Mouse (Mus musculus) brain, adult 2 months (tissue): ENCODE measurements at regions not wholly inside any gene's neighbourhood (a gene's known extent, or its start where the extent isn't known, plus 50 kb on each side); places are given as distances from the start of the nearest gene placed in this dataset.
A peak's percentile ranks its signal among the peaks of the same experiment; 100 is the strongest.

Experiments
- DNase-seq: peaks from one replicate; pipeline ENCODE4 v3.0.0; 2011; ENCODE audit warnings: low read depth, low spot score

- no peak for DNase-seq
These were observed 58.3 kb downstream of the Tmem100 start for GRCm38 (mm10) chr11:90088473-90088872.

GRCm38 (mm10) chr11:90094052-90094451 is 63.9 kb downstream of the Tmem100 start:
- DNase-seq, result no peak

- peak; percentile 53 for DNase-seq
These were observed 64.7 kb downstream of the Tmem100 start for GRCm38 (mm10) chr11:90094700-90095355.

GRCm38 (mm10) chr11:90098471-90098870 is 68.3 kb downstream of the Tmem100 start:
- no peak for DNase-seq

- DNase-seq, result peak; percentile 15
These were observed 69.0 kb downstream of the Tmem100 start for GRCm38 (mm10) chr11:90099178-90099577.

- no peak for DNase-seq
These were observed 70.0 kb downstream of the Tmem100 start for GRCm38 (mm10) chr11:90100161-90100560.

GRCm38 (mm10) chr11:90101284-90101683 is 71.1 kb downstream of the Tmem100 start:
- DNase-seq, result no peak

GRCm38 (mm10) chr11:90106063-90106798 is 76.1 kb downstream of the Tmem100 start:
- no peak for DNase-seq

GRCm38 (mm10) chr11:90109681-90110111 is 77.8 kb upstream of the Gm45716 start:
- no peak for DNase-seq

- no peak for DNase-seq
These were observed 77.3 kb upstream of the Gm45716 start for GRCm38 (mm10) chr11:90110170-90110569.

- DNase-seq, result peak; percentile 21
These were observed 75.3 kb upstream of the Gm45716 start for GRCm38 (mm10) chr11:90112174-90112573.

GRCm38 (mm10) chr11:90116676-90117663 is 70.5 kb upstream of the Gm45716 start:
- DNase-seq, result no peak

- DNase-seq, result no peak
These were observed 69.7 kb upstream of the Gm45716 start for GRCm38 (mm10) chr11:90117664-90118295.

- no peak for DNase-seq
These were observed 65.6 kb upstream of the Gm45716 start for GRCm38 (mm10) chr11:90121902-90122301.

- no peak for DNase-seq
These were observed 64.8 kb upstream of the Gm45716 start for GRCm38 (mm10) chr11:90122709-90123108.

- no peak for DNase-seq
These were observed 63.6 kb upstream of the Gm45716 start for GRCm38 (mm10) chr11:90123851-90124250.

- DNase-seq, result no peak
These were observed 61.2 kb upstream of the Gm45716 start for GRCm38 (mm10) chr11:90126289-90126688.

GRCm38 (mm10) chr11:90128865-90129415 is 58.5 kb upstream of the Gm45716 start:
- no peak for DNase-seq

- DNase-seq, result no peak
These were observed 57.5 kb upstream of the Gm45716 start for GRCm38 (mm10) chr11:90129793-90130624.

- DNase-seq, result no peak
These were observed 56.8 kb upstream of the Gm45716 start for GRCm38 (mm10) chr11:90130635-90131034.
